Mouse (Mus musculus): ENCODE measurements around the gene Pitx2.

- no peak for TF ChIP-seq CTCF (IDR thresholded peaks at IDR 0.05; ENCODE audit: extremely low read depth, insufficient read length, insufficient replicate concordance, low read depth, low read length)
- no peak for TF ChIP-seq POLR2A (IDR thresholded peaks at IDR 0.05; ENCODE audit: low read depth, low read length)
These were observed 51.3 kb downstream of the Pitx2 start for GRCm38 (mm10) chr3:129250997-129251396.

Measured in small intestine, adult 2 months (tissue).